Mouse (Mus musculus) midbrain, embryonic 12.5 days (tissue): Measurements from ENCODE around the gene Mcf2l. TPM values are rescaled to one million over a fixed set of nuclear protein-coding genes. Genes with fewer than 3 reads are reported as not detected.
A peak's percentile ranks its signal among the peaks of the same experiment; 100 is the strongest.

Source experiments
- ATAC-seq: fragments of 200-750 bp; cut with Nextera tagmentation; 2 replicates; pipeline ENCODE4 v1.8.0; 2017; ENCODE audit warnings: low read depth, moderate TSS enrichment, moderate library complexity; ENCODE audit not compliant: low FRiP score
- H3K27ac ChIP-seq: fragments of 300-500 bp; sonication (generic); replicated peaks from 2 replicates; pipeline ENCODE4 v1.5.1; 2016; ENCODE audit warnings: mild to moderate bottlenecking
- H3K27me3 ChIP-seq: fragments of 300-500 bp; sonication (generic); 2 replicates; pipeline ENCODE4 v1.6.1; 2016; ENCODE audit warnings: mild to moderate bottlenecking
- H3K36me3 ChIP-seq: fragments of 300-500 bp; sonication (generic); 2 replicates; pipeline ENCODE4 v1.6.1; 2016
- H3K4me1 ChIP-seq: fragments of 300-500 bp; sonication (generic); 2 replicates; pipeline ENCODE4 v1.6.1; 2016
- H3K4me2 ChIP-seq: fragments of 300-500 bp; sonication (generic); replicated peaks from 2 replicates; pipeline ENCODE4 v1.6.1; 2016; ENCODE audit warnings: mild to moderate bottlenecking, moderate library complexity
- H3K4me3 ChIP-seq: fragments of 300-500 bp; sonication (generic); 2 replicates; pipeline ENCODE4 v1.5.1; 2016; ENCODE audit warnings: mild to moderate bottlenecking
- H3K9ac ChIP-seq: fragments of 300-500 bp; sonication (generic); replicated peaks from 2 replicates; pipeline ENCODE4 v1.6.1; 2016; ENCODE audit warnings: mild to moderate bottlenecking, moderate library complexity
- H3K9me3 ChIP-seq: fragments of 300-500 bp; sonication (generic); 2 replicates; pipeline ENCODE4 v1.6.1; 2016; ENCODE audit warnings: mild to moderate bottlenecking
- WGBS: fragments of 180-500 bp; shearing (Covaris S2); methylation state at CpG from one replicate; pipeline ENCODE4 v1.1.7; 2016; 5-methylcytosine and 5-hydroxymethylcytosine counted together
- polyA plus RNA-seq: library from polyadenylated mRNA; unstranded; fragments of >200 nt; fragmentation: Nextera tagmentation; extraction: Ambion mirVana; gene quantifications from 2 replicates; pipeline ENCODE4 v1.2.1, GENCODE M21; 2016

Gene Mcf2l
- polyA plus RNA-seq, 1 experiment from 2014 or later = 97.8 TPM

DNA sequence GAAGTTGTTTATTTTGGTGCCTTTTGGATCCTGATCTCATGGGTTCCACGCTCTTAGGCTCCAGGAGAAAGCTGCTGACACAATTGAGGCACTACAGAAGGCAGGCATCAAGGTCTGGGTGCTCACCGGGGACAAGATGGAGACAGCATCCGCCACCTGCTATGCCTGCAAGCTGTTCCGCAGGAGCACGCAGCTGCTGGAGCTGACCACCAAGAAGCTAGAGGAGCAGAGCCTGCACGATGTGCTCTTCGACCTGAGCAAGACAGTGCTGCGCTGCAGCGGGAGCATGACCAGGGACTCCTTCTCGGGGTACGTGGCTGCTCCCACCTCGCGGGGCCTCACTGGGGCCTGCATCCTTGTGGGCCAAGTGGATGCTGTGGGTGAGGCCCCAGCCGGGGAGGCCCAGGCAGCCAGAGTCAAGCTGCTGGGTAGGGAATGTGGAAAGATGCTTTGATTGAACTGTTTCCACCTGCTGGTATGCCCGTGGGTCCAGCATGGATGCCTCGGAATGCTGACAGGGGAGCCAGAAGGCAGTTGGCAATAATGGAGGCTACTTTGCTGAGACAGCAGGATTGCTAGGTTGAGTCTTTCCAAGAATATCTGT lies 29.2 kb upstream of the Mcf2l start:
- 92% methylated on average over 16 of the region's 16 CpGs for WGBS
- ATAC-seq = no peak

DNA sequence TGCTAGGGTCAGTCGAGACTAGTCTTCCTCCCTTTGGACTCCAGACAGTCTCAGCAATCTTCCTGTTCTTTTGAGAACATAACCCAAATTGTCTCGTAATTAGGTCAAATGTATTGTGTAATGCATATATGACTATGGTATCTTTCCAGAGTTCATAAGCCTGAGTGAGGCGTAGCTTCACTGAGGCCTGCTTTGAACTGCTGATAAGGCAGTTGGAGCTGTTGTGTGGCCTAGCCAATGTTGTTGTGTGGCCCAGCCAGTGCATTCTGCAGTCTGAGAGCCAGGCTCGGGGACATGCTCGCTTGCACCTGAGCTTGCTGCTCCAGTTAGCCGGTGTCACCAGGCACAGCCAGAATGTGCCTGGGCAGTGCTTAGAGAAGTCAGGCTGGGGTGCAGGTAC lies 27.2 kb upstream of the Mcf2l start:
- H3K27ac ChIP-seq = no peak overlapping the region
- peaks cover 60% of the 10 kb centered on the region for H3K36me3 ChIP-seq
- H3K27me3 ChIP-seq = no peaks in the 10 kb centered on the region
- no peak overlapping the region for H3K4me3 ChIP-seq
- H3K4me2 ChIP-seq = no peak overlapping the region
- WGBS = 94% methylated on average over 6 of the region's 6 CpGs
- H3K9ac ChIP-seq = no peak overlapping the region
- no peaks in the 10 kb centered on the region for H3K4me1 ChIP-seq
- H3K9me3 ChIP-seq = no peaks in the 10 kb centered on the region
- ATAC-seq = no peak

More for the DNA sequence above, 29.2 kb upstream of the Mcf2l start:
- H3K4me1 ChIP-seq = no peaks in the 10 kb centered on the region
- no peak overlapping the region for H3K4me2 ChIP-seq
- no peaks in the 10 kb centered on the region for H3K9me3 ChIP-seq
- no peak overlapping the region for H3K4me3 ChIP-seq
- peaks cover 40% of the 10 kb centered on the region for H3K36me3 ChIP-seq
- no peak overlapping the region for H3K9ac ChIP-seq
- no peak overlapping the region for H3K27ac ChIP-seq
- H3K27me3 ChIP-seq = no peaks in the 10 kb centered on the region

DNA sequence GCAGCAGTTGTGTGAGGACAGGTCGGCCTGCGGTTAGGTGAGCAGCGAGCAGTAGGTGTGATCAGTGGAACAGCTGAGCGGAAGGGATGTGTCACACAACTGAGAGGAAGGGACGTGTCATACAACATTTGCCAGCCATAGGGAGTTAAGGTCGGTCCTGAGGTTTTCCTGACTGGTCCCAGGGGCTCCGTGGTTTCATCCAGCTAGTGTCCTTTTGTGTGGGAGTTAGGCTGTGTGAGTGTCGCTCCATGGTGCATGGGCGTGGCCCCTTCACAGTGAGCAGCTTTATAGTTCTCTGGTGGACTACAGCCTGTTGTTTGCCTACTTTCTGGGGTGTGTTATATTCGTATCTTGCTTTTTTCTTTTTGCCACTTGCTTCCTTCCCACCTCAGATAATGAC lies 22.4 kb upstream of the Mcf2l start:
- WGBS = 89% methylated on average over 10 of the region's 10 CpGs
- Histone ChIP-seq H3K27me3 (no peaks in the 10 kb centered on the region), H3K9ac (no peak overlapping the region), H3K36me3 (peaks cover 38% of the 10 kb centered on the region), H3K4me3 (no peak overlapping the region), H3K9me3 (no peaks in the 10 kb centered on the region), H3K4me2 (no peak overlapping the region), H3K27ac (no peak overlapping the region), H3K4me1 (no peaks in the 10 kb centered on the region)
- ATAC-seq = no peak

DNA sequence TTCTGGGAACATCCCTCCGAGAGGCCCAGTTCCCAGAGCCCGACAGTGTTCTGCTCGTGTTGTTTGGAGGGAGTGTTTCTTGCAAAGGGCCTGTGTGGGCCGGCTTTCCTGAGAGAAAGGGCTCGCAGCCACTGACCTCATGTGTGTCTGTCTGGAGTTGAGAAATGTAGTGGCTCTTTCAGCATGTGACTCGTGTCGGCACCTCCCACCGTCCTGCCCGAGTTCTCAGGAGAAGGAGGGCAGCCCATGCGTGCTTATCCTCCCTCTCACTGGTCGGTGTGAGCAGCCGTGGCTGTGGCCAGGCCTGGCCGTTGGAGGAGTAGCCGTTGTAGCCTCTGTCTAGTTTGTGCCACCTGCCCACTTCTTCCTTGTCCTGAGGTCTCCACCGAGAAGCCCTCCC lies 17.6 kb upstream of the Mcf2l start:
- 75% methylated on average over 15 of the region's 15 CpGs for WGBS

GRCm38 (mm10) chr8:12863061-12863460 lies 10.5 kb upstream of the Mcf2l start:
- no peak overlapping the region; the same call in 1 of the 2 replicates for H3K9ac ChIP-seq
- no peaks in the 10 kb centered on the region for H3K4me1 ChIP-seq
- no peak overlapping the region for H3K4me3 ChIP-seq
- WGBS = 89% methylated on average over 3 of the region's 3 CpGs
- peaks cover 49% of the 10 kb centered on the region for H3K36me3 ChIP-seq
- H3K27me3 ChIP-seq = no peaks in the 10 kb centered on the region
- H3K27ac ChIP-seq = no peak overlapping the region
- no peak for ATAC-seq
- H3K4me2 ChIP-seq = no peak overlapping the region
- H3K9me3 ChIP-seq = no peaks in the 10 kb centered on the region

More for the DNA sequence above, 17.6 kb upstream of the Mcf2l start:
- no peak overlapping the region for H3K27ac ChIP-seq
- ATAC-seq = no peak
- no peak overlapping the region for H3K9ac ChIP-seq
- no peaks in the 10 kb centered on the region for H3K27me3 ChIP-seq
- no peak overlapping the region for H3K4me2 ChIP-seq
- no peak overlapping the region for H3K4me3 ChIP-seq
- H3K9me3 ChIP-seq = no peaks in the 10 kb centered on the region
- H3K4me1 ChIP-seq = no peaks in the 10 kb centered on the region
- H3K36me3 ChIP-seq = peaks cover 25% of the 10 kb centered on the region; the same call in 1 of the 2 replicates

DNA sequence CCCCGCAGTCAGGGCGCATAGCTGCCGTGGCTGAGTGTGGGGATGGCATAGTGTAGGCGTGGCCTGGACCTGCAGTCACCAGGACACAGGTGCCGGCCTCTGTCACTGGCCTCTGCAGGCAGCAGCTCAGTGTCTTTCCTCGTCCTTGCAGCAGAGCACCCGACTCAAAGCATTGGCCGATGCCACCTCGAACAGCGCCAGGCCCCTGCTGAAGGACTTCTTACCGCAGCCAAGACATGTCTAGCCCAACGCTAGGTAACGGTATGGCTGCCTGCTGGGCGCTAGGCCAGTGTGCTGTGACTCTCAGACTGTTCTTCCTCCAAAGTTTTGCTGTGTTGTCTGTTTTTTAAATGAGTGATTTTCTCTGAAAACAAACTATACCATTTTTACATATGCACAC lies 10.0 kb upstream of the Mcf2l start:
- 83% methylated on average over 14 of the region's 14 CpGs for WGBS

GRCm38 (mm10) chr8:12865790-12866189 lies 7.8 kb upstream of the Mcf2l start:
- no peaks in the 10 kb centered on the region for H3K9me3 ChIP-seq
- WGBS = 66% methylated on average over 6 of the region's 6 CpGs
- H3K9ac ChIP-seq = no peak overlapping the region
- H3K4me1 ChIP-seq = peaks cover 10% of the 10 kb centered on the region
- peaks cover 37% of the 10 kb centered on the region for H3K36me3 ChIP-seq
- H3K4me2 ChIP-seq = no peak overlapping the region
- no peak for ATAC-seq
- no peak overlapping the region for H3K27ac ChIP-seq
- H3K27me3 ChIP-seq = no peaks in the 10 kb centered on the region
- no peak overlapping the region for H3K4me3 ChIP-seq

More for the DNA sequence above, 10.0 kb upstream of the Mcf2l start:
- H3K9me3 ChIP-seq = no peaks in the 10 kb centered on the region
- H3K27me3 ChIP-seq = no peaks in the 10 kb centered on the region
- no peaks in the 10 kb centered on the region for H3K4me1 ChIP-seq
- H3K4me2 ChIP-seq = no peak overlapping the region
- H3K9ac ChIP-seq = no peak overlapping the region
- H3K27ac ChIP-seq = no peak overlapping the region
- H3K36me3 ChIP-seq = peaks cover 48% of the 10 kb centered on the region
- no peak for ATAC-seq
- no peak overlapping the region for H3K4me3 ChIP-seq

DNA sequence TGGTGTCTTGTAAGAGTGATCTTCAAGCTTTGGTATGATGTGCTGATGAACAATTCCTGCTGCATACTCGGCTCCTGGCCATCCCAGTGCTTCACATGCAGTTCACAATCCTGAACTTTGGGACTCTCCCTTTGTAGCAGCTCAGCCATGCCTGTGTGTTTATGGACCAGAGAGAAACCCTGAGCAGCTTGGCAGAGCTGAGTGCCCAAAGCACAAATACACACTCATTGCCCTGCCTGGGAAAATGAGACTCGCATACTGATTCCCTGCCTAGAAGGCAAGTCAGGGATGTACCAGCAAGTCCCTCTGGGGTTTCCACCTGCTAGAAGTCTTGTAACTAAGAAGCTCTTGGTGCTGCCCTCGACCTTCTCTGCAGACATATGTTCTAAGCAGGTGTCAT lies 3.9 kb upstream of the Mcf2l start:
- no peak overlapping the region for H3K4me3 ChIP-seq
- H3K4me1 ChIP-seq = peaks cover 42% of the 10 kb centered on the region
- no peak overlapping the region for H3K27ac ChIP-seq
- ATAC-seq = no peak
- H3K9ac ChIP-seq = no peak overlapping the region
- H3K9me3 ChIP-seq = no peaks in the 10 kb centered on the region
- WGBS = 82% methylated on average over 3 of the region's 3 CpGs
- no peak overlapping the region for H3K4me2 ChIP-seq
- no peaks in the 10 kb centered on the region for H3K27me3 ChIP-seq
- 0 out of 2 replicates have a peak, but pooled peaks cover 9% of the 10 kb centered on the region for H3K36me3 ChIP-seq

DNA sequence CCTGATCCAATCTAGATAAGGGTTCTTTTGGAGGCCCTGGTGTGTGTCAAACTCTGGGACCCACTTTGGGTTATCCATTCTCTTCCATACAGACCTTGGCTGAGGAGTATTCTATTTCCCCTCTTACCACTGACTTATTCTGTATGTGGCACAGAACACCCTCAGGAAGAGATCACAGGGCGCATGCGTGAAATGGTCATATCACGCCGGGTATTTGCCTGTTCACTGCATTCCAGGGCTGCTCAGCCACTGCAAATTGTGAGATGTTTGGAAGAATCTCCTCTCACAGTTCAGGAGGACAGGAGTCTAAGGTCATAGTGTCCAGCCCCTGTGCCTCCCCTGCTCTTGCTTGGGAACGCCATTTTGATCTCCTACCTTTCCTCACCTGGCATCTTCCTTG lies 3.0 kb upstream of the Mcf2l start:
- Histone ChIP-seq H3K9ac (no peak overlapping the region), H3K27me3 (no peaks in the 10 kb centered on the region), H3K4me3 (no peak overlapping the region), H3K9me3 (no peaks in the 10 kb centered on the region), H3K27ac (peak overlapping the region; percentile 86), H3K4me2 (no peak overlapping the region), H3K36me3 (0 out of 2 replicates have a peak, but pooled peaks cover 4% of the 10 kb centered on the region), H3K4me1 (peaks cover 50% of the 10 kb centered on the region)
- ATAC-seq = no peak
- 86% methylated on average over 5 of the region's 5 CpGs for WGBS

DNA sequence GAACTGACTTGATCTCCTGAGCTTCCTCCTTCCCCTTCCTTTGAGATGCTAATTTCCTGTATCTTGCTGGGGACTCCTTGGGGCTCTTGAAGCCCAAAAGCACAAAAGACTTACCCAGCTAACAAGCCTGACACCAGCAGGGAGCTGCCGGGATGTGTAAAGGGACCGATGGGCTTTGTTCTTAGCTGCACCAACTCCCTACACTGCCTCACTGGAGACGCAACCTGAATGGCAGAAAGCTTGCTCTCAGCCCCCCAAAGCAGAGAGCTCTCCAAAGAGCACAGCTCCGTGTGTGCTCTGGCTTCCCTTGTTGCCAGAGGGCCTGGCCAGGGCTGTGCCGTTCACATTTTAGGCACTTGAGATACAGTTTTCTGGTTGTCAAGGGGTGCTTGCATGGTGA lies 2.1 kb upstream of the Mcf2l start:
- no peak overlapping the region for H3K4me2 ChIP-seq
- WGBS = 1% methylated on average over 5 of the region's 5 CpGs
- ATAC-seq = peak; percentile 67
- H3K27me3 ChIP-seq = no peaks in the 10 kb centered on the region
- H3K9ac ChIP-seq = no peak overlapping the region
- H3K4me3 ChIP-seq = no peak overlapping the region
- no peaks in the 10 kb centered on the region for H3K36me3 ChIP-seq
- H3K27ac ChIP-seq = peak overlapping the region; percentile 86
- H3K9me3 ChIP-seq = no peaks in the 10 kb centered on the region
- peaks cover 58% of the 10 kb centered on the region for H3K4me1 ChIP-seq

GRCm38 (mm10) chr8:12872983-12873356 lies 636 bp upstream of the Mcf2l start:
- 0 out of 2 replicates have a peak overlapping the region, but pooled peaks have one; percentile 7 for H3K27ac ChIP-seq
- WGBS = under 1% methylated on average over 8 of the region's 9 CpGs
- H3K4me1 ChIP-seq = peaks cover 64% of the 10 kb centered on the region
- H3K9ac ChIP-seq = peak overlapping the region; percentile 62
- H3K36me3 ChIP-seq = no peaks in the 10 kb centered on the region
- H3K9me3 ChIP-seq = no peaks in the 10 kb centered on the region
- H3K4me2 ChIP-seq = peak overlapping the region; percentile 59
- H3K27me3 ChIP-seq = no peaks in the 10 kb centered on the region
- peak overlapping the region; percentile 54 for H3K4me3 ChIP-seq
- ATAC-seq = peak; percentile 2; the same call in 1 of the 2 replicates

DNA sequence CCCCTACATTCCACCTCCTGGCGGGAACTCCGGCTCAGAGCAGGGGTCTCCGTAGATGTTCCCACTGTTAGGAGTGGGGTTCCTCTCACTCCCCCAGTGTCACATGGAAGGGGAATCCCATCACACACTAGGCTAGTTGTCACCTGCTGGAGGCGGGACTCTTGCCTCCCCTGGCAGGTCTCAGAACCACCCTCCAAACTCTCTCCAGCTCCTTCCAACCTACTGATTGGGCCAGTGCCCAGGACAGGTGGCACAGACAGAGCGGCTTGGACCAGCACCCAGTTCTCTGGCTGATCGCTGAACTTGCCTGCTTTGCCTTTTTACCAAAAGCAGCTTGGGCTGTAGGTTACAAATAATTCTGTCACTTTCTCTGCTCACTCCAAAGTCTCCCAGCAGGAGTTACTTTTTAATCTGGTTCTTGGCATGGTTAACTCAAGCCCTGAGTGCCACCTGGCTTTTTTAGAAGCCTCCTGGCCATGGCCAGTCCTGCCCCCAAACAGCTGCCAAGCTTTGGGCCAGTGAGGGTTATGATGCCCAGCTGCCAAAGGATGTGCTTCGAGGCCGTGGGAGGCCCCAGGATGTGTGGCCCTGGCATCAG lies 687 bp downstream of the Mcf2l start:
- Histone ChIP-seq H3K4me3 (peak overlapping the region; percentile 54), H3K9ac (peak overlapping the region; percentile 62), H3K27me3 (no peaks in the 10 kb centered on the region), H3K27ac (no peak overlapping the region), H3K36me3 (no peaks in the 10 kb centered on the region), H3K9me3 (no peaks in the 10 kb centered on the region), H3K4me2 (peak overlapping the region; percentile 59), H3K4me1 (peaks cover 64% of the 10 kb centered on the region)
- WGBS = 19% methylated on average over 8 of the region's 8 CpGs
- ATAC-seq = no peak; the same call in 1 of the 2 replicates
